Mouse (Mus musculus) frontal cortex, adult 2 months (tissue): Measurements from ENCODE around the gene Myo18b. TPM values are rescaled to one million over a fixed set of nuclear protein-coding genes. Genes with fewer than 3 reads are reported as not detected.

Experiments
- DNase-seq, 2 experiments: peaks; one replicate each; pipeline ENCODE4 v3.0.0; 2022; ENCODE audit warnings: low spot score in 1 of 2; ENCODE audit errors: extremely low spot score in 1 of 2
- polyA plus RNA-seq: library from polyadenylated mRNA; depleted of rRNA; stranded (reverse); fragments of >200 nt; gene quantifications from 2 replicates; pipeline ENCODE4 v1.2.3, GENCODE M21; 2012

Myo18b gene
- polyA plus RNA-seq, 1 experiment = 2.0 TPM

DNA sequence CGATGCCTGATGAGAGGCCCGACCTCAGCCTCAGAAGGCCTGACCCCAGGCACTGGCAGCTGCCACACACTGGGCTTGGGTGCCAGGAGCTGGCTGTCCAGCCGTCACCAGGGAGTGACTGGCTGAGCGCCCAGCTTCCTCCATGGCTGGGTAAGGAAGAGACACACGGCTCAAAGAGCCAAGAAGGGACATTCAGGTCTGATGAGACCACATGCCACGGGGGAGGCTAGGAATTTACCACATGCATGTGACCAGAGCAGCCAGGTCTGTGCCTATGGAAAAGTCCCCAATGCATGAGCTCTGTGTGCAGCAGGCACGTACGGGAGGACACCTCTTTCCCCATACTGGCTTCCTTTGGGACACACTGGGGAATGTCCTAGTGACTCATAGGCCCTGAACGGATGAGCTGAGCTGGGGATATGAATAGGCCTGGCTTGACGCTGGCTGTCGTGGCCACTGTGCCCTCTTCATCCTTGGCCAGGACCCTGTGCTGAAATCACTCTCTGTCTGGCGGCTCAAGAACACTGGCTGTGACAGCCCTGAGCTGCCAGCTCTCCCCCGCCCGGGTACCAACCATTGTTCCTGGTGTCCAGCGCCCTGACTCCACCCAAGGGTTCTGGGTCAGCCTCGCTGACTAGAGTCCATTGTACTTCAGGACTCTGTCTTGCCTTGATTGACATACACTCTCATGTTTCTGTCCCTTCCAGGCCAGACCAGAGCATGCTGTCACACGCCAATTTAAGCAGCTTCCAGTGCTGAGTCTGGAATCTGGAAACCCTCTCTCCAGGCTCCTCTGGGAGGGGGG, 9.3 kb downstream of the Myo18b start:
- peak in 1 of 2 experiments; percentile 28 for DNase-seq

DNA sequence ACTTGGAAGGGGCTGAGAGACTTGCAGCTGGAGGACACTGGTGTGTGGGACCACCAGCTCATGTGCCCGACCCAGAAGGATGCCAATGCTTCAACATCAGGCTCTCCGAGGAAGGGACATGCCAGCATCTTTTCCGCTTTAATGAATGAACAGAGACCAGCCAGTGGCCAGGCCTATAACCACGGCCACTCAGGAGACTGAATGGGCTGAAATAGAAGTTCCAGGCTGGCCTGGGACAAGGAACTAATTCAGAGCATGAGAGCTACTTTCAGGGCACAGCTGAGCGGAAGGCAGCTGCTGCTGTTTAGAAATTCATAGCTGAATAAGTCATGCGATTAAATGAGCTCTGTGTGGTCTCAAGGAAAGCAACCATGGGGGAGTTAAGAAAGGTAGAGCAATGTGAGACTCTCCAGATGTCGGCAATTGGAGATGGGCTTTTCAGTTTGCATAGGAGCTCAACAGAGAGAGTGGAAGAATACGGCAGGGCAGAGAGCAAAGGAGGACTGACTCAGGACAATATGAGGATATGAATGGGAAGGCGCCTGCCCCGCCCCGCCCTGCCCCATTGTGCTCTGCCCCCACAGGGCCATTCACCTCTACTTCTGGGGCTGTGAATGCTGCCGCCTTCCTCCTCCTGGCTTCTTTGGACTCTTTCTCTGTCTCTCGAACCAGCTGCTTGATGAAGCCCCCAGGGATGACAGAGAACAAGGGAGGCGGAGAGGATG, 18.6 kb downstream of the Myo18b start:
- DNase-seq = no peak

DNA sequence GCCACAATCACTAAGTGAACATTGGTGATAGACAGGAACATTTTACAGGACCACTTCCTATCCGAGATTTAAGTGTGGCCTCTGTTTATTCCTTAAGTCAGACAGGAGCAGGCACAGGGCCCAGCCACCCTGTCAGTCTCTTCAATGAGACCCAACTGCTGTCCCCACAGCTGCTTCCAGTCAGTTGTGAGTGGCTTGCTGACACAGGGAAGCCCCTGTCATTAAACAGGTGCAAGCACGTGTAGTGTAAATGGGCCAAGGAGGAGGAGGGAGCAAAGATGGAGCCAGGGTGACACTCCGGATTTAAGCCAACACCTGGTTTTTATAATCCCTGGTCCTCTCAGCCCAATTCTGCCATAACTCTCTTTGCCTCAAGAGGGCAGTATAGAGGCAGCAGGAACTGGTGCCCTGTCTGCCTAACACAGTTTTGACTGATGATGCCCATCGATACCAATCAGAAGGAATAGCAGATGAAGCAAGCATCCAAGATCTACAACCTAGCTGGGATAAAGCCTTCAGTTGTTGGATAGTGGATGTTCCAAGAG, 19.2 kb downstream of the Myo18b start:
- DNase-seq = peak in 1 of 2 experiments; percentile 85

DNA sequence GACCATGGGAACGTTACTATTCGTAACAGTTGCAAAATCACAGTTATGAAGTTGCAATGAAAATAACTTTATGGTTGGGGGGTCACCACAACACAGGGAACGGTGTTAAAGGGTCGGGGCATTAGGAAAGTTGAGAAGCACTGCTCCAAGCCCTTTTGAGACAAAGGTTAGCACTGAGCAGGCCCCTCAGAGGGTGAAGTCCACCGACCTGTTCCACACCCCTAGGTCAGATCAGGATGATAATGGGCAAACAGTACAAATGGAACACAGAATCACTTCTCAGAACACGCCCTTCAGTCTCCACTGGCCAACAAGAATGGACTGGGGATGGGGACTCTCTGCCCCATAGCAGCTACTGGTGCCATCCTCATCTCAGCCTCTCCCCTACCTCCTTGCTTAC, 23.2 kb downstream of the Myo18b start:
- DNase-seq = no peak

DNA sequence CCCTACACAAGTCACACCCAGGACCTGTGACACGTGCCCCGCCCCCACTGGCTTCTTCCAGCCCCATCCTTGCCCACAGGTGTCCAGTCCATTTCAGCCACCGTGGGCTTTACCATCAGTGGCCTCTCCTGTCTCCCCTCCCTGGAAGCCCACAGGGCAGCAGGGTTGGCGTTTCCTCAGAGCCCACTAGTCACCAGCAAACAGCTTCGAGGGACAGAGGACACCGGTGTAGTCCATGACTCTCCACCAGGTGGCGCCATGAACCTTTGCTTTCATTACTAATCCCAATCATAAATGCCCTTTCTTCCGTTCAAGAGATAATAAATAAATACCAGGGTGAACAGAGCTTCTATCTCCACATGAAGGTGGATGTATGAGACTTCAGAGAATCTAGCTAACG, 25.4 kb downstream of the Myo18b start:
- peak in 1 of 2 experiments; percentile 89 for DNase-seq

DNA sequence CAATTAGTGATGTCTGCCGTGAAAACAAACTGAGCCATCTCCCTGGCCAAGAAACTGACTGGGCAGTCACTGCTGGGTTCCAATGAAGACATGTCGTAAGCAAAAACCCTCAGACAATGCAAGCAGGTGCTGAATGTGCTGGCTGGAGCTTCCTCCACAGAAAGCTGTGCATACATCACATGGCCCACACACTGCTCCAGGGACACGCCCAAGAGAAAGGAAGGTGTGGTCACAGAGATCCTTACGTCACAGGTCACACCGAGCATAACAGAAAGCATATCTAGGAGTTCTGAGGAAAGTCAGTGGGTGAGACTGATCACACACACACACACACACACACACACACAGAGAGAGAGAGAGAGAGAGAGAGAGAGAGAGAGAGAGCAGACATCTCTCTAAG, 27.5 kb downstream of the Myo18b start:
- no peak for DNase-seq

DNA sequence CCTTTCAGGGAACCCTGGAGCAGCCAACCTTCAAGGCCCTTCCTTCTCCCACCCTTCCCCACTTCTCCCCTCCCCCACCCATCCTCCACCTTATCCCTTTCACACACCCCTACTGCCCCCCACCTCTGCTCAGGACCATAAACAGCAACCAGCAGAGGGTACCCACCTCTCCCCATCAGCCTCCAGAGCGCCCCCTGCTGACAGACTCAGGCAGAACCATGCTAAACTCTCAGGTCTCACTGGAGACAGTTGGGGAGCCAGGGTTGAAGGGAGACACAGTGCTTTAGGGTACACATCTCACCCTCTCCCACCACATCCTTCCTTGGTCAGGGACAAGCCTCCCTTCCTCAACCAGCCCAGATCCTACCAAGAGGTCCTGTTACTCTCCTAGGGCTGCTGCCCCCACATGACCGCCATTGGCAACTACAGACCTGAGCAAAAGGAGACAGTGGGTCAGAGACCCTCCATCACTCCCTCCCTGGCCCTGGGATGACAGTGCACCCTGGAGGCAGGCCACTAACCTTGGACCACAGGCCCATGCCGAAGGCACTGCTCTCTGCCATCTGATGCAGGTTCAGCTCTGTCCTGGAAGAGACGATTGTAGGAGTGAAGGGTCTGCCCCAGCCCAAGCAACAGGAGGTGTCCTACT, 31.3 kb downstream of the Myo18b start:
- DNase-seq = peak in 1 of 2 experiments; percentile 61

DNA sequence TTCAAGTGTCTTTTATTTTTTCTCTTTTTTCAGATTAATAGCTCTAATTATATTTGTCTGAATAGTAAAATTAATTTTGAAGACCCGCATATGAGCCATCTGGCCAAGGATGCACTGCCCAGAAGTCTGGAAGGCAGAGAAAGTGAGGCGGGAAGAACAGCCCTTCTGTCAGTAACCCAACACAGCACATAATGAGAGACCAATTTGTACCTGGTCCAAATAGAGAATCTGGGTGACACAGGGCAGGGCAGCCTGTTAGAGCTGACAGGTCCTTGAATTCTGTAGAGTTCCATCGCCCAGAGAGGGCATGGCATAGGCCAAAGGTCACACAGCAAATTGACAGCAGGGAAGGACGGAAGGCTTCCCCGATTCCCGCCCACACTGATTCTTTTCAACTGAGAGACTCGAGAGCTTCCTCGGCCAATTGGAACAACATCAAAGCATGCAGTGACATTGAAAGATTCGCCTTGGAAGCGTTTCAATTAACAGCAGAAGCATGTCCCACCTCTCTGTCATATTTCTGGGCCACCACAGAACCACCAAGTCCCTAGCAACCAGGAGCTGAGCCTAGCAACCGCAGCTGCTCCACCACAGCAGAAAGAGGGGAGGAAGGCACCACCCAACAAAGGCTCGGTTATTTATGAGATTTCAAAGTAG, 36.7 kb downstream of the Myo18b start:
- peak in 1 of 2 experiments; percentile 62 for DNase-seq

DNA sequence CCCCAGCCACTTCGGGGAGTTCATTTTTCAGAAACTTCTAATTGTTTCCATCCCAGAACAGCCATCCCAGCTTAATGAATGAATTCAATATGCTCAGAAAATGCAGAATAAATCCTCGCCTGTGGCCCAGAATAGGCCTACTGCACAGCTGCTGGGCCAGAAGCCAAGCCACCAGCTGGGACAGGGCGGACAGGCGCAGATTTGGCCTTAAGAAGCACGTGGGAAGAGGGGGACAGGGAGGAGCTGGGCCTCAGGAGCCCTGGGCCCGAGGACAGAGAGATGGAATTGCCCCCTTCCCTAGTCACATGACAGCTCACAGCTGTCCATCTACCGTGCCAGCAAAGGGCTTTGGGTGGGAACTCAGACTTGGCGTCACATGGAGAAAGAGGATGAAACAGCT, 43.0 kb downstream of the Myo18b start:
- DNase-seq = peak; percentile 53 to 69

DNA sequence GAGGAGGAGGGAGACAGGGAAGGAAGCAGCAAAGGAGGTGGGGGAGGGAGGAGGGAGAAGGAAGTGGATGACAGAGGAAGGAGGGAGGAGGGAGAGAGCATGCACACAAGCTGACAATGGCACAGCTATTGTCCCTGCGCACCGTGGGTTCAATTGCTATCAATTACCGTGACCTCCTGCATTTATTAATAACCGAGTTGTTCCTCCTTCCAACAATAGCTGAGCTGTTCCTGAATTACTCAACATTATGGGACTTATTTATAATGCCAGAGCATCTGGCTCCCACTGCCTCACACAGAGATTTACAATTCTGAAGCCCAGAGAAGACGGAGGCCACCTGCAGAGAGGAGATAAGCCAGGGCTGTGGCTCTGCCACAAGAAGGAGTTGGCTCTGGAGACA, 44.8 kb downstream of the Myo18b start:
- DNase-seq = peak in 1 of 2 experiments; percentile 30

DNA sequence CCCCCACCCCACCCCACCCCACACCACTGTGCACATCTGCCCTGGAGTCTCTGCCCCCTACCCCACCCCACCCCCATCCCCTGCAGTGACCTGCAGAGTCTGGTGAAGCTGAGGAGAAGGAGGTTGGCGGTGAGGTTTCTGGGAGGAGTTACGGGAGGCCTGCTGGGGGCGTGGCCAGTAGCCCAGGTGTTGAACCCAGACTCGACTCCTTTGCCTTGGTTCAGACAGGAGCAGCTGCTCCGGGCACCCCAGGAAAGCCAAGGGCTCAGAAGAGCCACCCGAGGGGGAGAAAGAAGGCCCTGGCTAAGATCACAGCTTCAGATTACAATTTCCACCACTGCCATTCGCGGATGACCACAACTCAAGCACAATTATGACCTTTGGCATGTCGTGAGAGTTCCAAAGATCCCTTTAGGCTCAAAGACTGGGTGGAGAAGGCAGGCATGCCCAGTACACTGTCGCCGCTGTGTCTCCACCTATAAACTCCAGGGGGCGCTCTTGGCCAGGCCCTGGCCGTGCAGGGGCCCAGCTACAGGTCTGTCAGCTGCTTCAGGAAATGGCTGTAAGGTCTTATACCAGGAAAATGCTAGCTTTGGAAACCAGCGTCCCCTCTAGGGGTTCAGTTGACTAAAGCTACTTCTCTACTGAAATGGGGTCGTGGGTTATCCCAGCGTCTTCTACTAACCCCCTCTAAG, 47.4 kb downstream of the Myo18b start:
- DNase-seq = peak in 1 of 2 experiments; percentile 74

DNA sequence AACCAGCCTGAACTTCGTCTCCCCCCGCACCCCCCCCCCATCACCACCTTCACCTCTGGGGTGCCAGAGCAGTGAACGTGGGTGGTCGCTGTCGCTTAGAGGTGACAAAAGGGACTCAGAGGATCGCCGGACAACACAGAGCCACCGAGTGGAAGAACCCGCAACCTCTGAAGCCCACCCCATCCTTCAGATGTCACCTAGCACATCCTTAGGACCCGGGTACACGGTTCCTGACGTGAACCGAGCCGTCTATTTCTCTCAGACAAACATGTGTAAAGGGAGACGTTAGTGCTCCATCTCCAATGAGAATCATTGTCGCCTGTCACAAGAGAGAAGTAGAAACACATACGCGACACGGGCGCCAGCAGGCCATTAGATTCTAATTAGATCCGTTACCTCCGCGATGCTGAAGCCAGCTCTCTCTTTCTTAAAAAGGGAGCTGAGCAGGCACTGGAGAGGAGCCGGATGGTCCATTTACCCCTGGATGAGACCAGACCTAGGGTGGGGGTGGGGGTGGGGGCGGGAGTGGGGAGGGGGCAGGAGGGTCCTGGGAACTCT, 48.1 kb downstream of the Myo18b start:
- no peak for DNase-seq

DNA sequence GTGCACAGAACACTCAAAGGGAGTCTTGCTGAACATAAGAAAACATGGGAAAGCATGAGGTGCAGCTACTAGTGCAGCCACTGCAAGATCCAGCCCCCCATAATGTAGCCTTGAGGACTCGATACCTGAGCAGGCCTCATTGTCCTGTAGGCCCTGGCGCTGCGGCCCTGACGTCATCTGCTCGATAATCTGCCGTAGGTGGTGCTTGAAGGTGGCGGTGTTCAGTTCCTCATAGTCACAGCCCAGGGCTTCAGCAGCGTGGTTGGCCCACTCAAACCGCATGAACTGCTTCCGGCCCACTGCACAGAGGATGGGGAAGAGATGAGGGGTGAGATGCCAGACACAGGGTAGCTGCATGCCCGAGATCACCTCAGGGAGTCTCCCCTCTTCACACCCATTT, 50.0 kb downstream of the Myo18b start:
- no peak for DNase-seq

DNA sequence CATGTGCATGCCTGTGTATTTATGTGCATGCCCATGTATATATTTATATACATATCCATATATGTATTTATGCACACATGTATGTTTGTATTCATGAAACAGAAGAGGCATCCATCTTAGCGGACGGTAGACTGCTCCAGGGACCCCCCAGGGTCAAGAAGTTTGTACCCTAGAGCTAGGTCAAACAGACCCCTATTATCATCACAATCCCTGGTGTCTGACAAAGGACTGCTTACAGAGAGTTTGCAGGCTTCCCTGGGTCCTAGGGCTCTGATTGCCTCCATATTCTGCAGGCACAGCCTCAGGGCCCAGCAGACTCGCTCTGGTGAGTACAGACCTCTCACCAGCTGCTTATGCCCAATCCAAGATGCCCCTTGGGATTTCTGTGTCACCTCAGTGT, 51.7 kb downstream of the Myo18b start:
- DNase-seq = no peak

DNA sequence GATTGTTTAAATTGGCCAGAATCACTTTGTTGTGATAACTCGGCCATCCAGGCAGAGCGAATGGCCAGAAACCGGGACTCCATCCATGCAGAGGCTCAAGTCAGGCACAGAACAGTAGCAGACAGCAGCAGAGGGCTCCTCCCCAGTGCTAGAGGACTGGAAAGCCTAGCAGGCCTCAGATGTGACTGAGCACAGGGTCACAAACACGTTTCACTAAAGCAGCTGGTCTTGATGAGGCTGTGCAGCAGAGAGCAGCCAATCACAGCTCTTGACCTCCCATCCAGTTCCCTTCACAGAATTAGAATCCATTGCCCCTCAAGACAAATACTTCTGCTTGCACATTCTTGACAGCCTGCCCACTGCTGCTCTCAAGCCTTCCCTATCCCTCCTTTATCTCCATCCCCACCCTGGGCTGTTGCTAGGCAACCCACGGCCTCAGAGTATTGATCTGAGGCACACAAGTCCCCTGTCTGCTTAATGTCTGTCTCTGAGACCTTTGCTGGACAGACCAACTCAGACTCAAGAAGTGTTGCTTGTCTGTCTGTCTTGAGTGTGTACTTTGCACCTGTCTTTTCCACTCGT, 52.4 kb downstream of the Myo18b start:
- DNase-seq = no peak

DNA sequence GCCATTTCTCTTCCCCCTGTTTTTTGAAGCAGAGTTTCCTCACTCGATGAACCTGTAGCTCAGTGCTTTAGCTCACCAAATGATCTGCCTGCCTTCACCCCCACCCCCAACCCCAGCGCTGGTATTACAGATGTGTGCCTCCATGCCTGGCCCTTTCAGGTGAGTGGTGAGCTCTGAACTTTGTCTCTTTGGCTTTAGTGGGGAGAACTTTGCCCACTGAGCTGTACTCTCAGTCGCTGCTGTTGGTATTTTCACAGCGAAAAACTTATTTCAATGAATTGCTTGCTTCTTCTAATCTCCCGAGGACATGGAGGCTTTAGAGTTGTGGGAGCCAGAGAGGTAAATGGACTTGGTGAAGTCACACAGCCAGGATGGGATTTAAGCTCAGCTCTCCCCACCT, 53.5 kb downstream of the Myo18b start:
- no peak for DNase-seq

DNA sequence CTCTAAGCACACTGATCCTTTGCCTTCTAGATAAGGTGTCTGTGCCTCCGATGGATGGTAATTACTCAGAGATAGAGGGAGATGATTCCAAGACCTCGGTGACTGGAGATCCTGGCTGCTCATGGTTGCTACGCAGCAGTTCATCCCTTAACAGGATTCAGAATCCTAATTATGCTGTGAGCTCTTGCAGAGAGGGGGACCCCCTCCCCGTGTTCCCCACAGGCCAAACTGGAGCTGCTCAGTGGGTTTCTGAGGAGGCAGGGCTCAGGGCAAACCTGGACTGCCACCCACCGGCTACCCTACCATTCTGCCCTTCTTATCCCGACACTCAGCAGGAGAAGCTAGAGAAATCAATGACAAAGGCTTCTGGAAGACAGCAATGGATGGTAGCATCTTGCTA, 54.3 kb downstream of the Myo18b start:
- no peak for DNase-seq

DNA sequence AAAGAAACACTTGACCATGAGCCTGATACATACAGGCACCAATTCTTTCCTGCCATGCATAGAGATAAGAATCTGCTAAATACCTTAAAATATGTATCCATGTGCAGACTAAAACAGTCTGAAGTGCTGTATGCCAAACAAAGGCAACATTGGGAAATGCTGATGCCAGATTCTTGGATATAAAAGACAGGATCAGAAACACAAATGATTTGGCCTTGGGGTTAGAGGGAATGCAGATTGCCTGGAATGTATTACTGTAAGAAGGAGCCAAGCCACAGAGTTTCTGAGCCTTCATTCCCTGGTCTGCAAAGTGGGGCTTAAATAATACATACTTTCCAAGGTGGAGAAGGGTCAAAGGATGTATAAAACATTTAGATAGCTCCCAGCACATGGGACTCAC, 61.3 kb downstream of the Myo18b start:
- DNase-seq = no peak

DNA sequence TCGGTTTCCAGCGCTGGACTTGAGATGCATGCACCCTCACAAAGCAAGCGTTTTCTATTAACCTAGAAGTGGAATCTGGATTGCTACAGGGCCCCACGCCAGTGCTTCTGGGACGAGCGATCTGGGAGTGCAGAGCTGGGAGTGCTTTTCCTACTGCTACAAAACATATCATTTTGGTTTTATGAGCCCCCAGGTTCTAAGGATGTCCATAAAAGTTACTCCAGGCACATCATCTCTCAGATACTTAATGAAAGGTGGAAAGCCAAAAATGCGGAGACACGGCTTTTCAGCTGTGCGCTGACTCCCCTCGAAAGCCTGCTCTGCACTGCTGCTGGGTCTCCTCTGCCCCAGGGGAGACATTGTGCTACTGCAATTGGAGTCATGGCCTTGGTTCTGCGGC, 62.3 kb downstream of the Myo18b start:
- no peak for DNase-seq
